Mouse (Mus musculus): ENCODE measurements around the gene Mycl. TPM values are rescaled to one million over a fixed set of nuclear protein-coding genes. Genes with fewer than 3 reads are reported as not detected.

Mycl gene
- polyA plus RNA-seq (2014; fragmentation: Illumina TruSeq; extraction: RNeasy Lipid Tissue Mini Kit (QIAGEN cat#74804); ENCODE audit: low read depth, low replicate concordance) = 15.5 TPM

DNA sequence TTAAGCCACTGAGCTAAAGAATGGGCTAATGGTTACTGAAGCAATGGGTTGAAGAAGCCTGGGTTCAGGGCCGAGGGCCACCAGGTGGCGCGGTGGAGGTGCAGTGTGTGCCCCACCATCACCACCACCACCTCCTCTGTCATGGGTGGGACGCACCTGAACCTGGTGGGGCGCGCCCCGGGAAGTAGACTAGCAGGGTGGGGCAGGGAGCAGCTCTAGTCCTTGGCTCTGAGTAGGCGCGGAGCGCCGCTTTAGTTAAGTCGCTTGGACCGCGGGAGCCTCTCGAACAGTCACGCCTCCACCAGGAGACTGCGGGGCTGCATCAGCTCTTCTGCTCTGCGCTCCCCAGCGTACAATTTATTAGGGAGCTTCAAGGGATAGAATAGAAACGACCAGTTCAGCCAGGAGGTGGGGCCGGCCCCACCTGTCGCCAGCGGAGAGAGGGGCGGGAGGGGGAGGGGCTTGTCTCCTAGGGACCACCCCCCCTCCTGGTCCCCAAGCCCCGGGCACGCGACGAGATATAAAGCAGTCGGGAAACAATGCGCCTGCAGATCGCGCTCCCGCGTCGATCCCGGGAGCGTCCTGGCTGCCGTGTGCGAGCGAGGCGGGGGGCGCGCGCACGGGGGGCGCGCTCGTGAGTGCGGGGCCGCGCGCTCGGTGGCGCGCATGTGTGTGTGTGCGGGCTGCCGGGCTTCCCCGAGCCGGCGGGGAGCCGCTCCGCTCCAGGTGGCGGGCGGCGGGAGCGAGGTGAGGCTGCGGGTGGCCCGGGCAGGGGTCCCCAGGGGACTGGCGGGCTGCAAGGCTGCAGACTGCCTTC lies at the start of gene Mycl:
Gene Mycl (plus strand): TSS at position 249 of the 817 bp plus-strand sequence.

DNA sequence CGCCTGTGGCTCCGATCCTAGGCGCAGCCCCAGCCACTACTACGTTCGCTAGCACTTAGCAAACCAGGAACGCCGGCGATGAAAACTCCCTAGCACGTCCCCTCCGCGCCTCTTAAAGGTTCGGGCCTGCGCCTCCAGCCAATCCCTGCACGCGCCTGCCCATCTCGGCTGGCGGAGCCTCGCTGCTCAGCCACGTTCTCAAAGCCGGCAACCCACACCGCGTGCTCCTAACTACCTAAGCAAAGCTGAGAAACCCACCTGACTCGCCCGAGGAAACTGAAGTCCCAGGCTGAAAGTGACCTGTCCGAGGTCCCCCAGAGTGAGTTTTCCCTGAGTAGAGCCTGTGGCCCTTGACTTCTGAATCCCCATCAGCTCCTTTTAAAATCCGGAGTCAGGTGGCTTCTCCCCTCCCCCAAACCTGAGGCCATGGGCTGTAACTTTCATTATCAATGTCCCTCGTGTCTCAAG lies 34.3 kb upstream of the Mycl start, which contains the start of gene Mfsd2a:
Gene Mfsd2a (minus strand): TSS at position 89 of the 468 bp plus-strand sequence.

DNA sequence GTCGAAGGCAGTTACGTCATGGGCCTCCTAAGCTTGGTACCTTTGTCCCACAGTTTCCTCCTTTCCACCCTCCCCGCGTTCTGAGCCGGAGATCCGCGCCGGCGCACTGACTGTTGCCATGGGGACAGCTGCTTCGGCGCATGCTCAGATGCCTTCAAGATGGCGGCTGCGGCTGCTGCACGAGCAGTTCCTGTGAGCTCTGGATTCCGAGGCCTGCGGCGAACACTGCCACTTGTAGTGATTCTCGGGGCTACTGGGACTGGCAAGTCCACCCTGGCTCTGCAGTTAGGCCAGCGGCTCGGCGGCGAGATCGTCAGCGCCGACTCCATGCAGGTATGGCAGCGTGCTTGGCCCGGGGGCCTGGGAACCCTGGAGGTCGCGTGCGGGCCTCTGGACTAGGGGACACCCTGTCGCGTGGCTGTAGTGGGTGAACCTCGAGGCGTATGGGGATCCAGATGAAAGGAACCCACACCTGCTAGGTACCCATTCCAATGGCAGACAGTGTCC lies 21.1 kb downstream of the Mycl start, which contains the start of gene Trit1:
Gene Trit1 (plus strand): TSS at position 147 of the 507 bp plus-strand sequence.

Other genes with a start within 250 kb of the Mycl start
- gene Ppt1, start 159.4 kb upstream of the Mycl start, polyA plus RNA-seq (2014; fragmentation: Illumina TruSeq; extraction: RNeasy Lipid Tissue Mini Kit (QIAGEN cat#74804); ENCODE audit: low read depth, low replicate concordance) = 108 TPM
- gene Cap1, start 109.6 kb upstream of the Mycl start, polyA plus RNA-seq (2014; fragmentation: Illumina TruSeq; extraction: RNeasy Lipid Tissue Mini Kit (QIAGEN cat#74804); ENCODE audit: low read depth, low replicate concordance) = 123 TPM
- 62.8 TPM for gene Mfsd2a, start 34.5 kb upstream of the Mycl start, polyA plus RNA-seq (2014; fragmentation: Illumina TruSeq; extraction: RNeasy Lipid Tissue Mini Kit (QIAGEN cat#74804); ENCODE audit: low read depth, low replicate concordance)
- 19.4 TPM for gene Trit1, start 20.9 kb downstream of the Mycl start, polyA plus RNA-seq (2014; fragmentation: Illumina TruSeq; extraction: RNeasy Lipid Tissue Mini Kit (QIAGEN cat#74804); ENCODE audit: low read depth, low replicate concordance)
- gene Bmp8b, start 109.5 kb downstream of the Mycl start, polyA plus RNA-seq (2014; fragmentation: Illumina TruSeq; extraction: RNeasy Lipid Tissue Mini Kit (QIAGEN cat#74804); ENCODE audit: low read depth, low replicate concordance) = 0.15 TPM
- 5.8 TPM for gene Oxct2b, start 120.6 kb downstream of the Mycl start, polyA plus RNA-seq (2014; fragmentation: Illumina TruSeq; extraction: RNeasy Lipid Tissue Mini Kit (QIAGEN cat#74804); ENCODE audit: low read depth, low replicate concordance)
- gene Ppie, start 144.3 kb downstream of the Mycl start, polyA plus RNA-seq (2014; fragmentation: Illumina TruSeq; extraction: RNeasy Lipid Tissue Mini Kit (QIAGEN cat#74804); ENCODE audit: low read depth, low replicate concordance) = 22.7 TPM
- gene Hpcal4, start 187.6 kb downstream of the Mycl start, polyA plus RNA-seq (2014; fragmentation: Illumina TruSeq; extraction: RNeasy Lipid Tissue Mini Kit (QIAGEN cat#74804); ENCODE audit: low read depth, low replicate concordance) = 0.50 TPM
- gene Nt5c1a, start 205.9 kb downstream of the Mycl start, polyA plus RNA-seq (2014; fragmentation: Illumina TruSeq; extraction: RNeasy Lipid Tissue Mini Kit (QIAGEN cat#74804); ENCODE audit: low read depth, low replicate concordance) = 0.35 TPM
- 7.4 TPM for gene Heyl, start 237.9 kb downstream of the Mycl start, polyA plus RNA-seq (2014; fragmentation: Illumina TruSeq; extraction: RNeasy Lipid Tissue Mini Kit (QIAGEN cat#74804); ENCODE audit: low read depth, low replicate concordance)